Mouse (Mus musculus) heart, embryonic 11.5 days (tissue): Measurements from ENCODE around the gene Pkp4. TPM values are rescaled to one million over a fixed set of nuclear protein-coding genes. Genes with fewer than 3 reads are reported as not detected.
"Not testable (repeated sequence)": the region's sequence is repeated elsewhere in the genome, so short reads cannot be mapped to it uniquely, and the experiment has no call there.

ENCODE experiments used
- ATAC-seq: fragments of 200-750 bp; cut with Nextera tagmentation; replicated peaks from 2 replicates; pipeline ENCODE4 v1.8.0; 2017; ENCODE audit warnings: moderate library complexity; ENCODE audit not compliant: insufficient number of reproducible peaks, low FRiP score, low TSS enrichment
- H3K27ac ChIP-seq: fragments of 300-500 bp; sonication (generic); 2 replicates; pipeline ENCODE4 v1.5.1; 2014; ENCODE audit warnings: mild to moderate bottlenecking, low read depth, low read length
- H3K27me3 ChIP-seq: fragments of 300-500 bp; sonication (generic); 2 replicates; pipeline ENCODE4 v1.6.1; 2014; ENCODE audit warnings: mild to moderate bottlenecking, low read length, mixed read lengths; ENCODE audit not compliant: control insufficient read depth, insufficient read depth
- H3K36me3 ChIP-seq: fragments of 300-500 bp; sonication (generic); 2 replicates; pipeline ENCODE4 v1.6.1; 2014; ENCODE audit warnings: mild to moderate bottlenecking, low read length, moderate library complexity, mixed read lengths; ENCODE audit not compliant: control insufficient read depth, insufficient read depth
- H3K4me1 ChIP-seq: fragments of 300-500 bp; sonication (generic); 2 replicates; pipeline ENCODE4 v1.6.1; 2014; ENCODE audit warnings: low read length; ENCODE audit not compliant: control insufficient read depth, insufficient read depth
- H3K4me2 ChIP-seq: fragments of 300-500 bp; sonication (generic); 2 replicates; pipeline ENCODE4 v1.6.1; 2014; ENCODE audit warnings: mild to moderate bottlenecking, moderate library complexity
- H3K4me3 ChIP-seq: fragments of 300-500 bp; sonication (generic); 2 replicates; pipeline ENCODE4 v1.5.1; 2014; ENCODE audit warnings: low read depth, low read length
- H3K9ac ChIP-seq: fragments of 300-500 bp; sonication (generic); 2 replicates; pipeline ENCODE4 v1.6.1; 2014; ENCODE audit warnings: mild to moderate bottlenecking, low read depth, low read length, moderate library complexity
- H3K9me3 ChIP-seq: fragments of 300-500 bp; sonication (generic); replicated peaks from 2 replicates; pipeline ENCODE4 v1.6.1; 2016; ENCODE audit warnings: low read length; ENCODE audit not compliant: control insufficient read depth
- whole genome bisulfite sequencing: fragments of 180-500 bp; shearing (Covaris S2); extraction: QIAGEN DNeasy Blood & Tissue Kit; methylation state at CpG from one replicate; pipeline ENCODE4 v1.1.7; 2014; ENCODE audit not compliant: insufficient replicate concordance; 5-methylcytosine and 5-hydroxymethylcytosine counted together
- polyA plus RNA-seq: library from polyadenylated mRNA; unstranded; fragments of >200 nt; fragmentation: Nextera tagmentation; extraction: Ambion mirVana; gene quantifications from 2 replicates; pipeline ENCODE4 v1.2.1, GENCODE M21; 2014

Pkp4 gene
- polyA plus RNA-seq, 1 experiment from 2014 or later, result 37.6 TPM

- 58% methylated on average over 4 of the region's 4 CpGs for WGBS
- Histone ChIP-seq H3K9ac (no peak overlapping the region), H3K4me3 (no peak overlapping the region), H3K27me3 (no peaks in the 10 kb centered on the region), H3K4me2 (no peak overlapping the region), H3K4me1 (no peaks in the 10 kb centered on the region), H3K36me3 (no peaks in the 10 kb centered on the region), H3K27ac (no peak overlapping the region), H3K9me3 (no peaks in the 10 kb centered on the region)
- no peak for ATAC-seq
These were observed 224.7 kb downstream of the Pkp4 start for GRCm38 (mm10) chr2:59385211-59385935.

GRCm38 (mm10) chr2:59389971-59390370 is 229.3 kb downstream of the Pkp4 start:
- H3K4me3 ChIP-seq, result no peak overlapping the region
- H3K36me3 ChIP-seq, result no peaks in the 10 kb centered on the region
- no peak overlapping the region for H3K4me2 ChIP-seq
- no peak overlapping the region for H3K27ac ChIP-seq
- ATAC-seq, result no peak
- H3K4me1 ChIP-seq, result no peaks in the 10 kb centered on the region
- WGBS, result 81% methylated on average over 5 of the region's 5 CpGs
- H3K27me3 ChIP-seq, result no peaks in the 10 kb centered on the region
- no peaks in the 10 kb centered on the region for H3K9me3 ChIP-seq
- H3K9ac ChIP-seq, result no peak overlapping the region

GRCm38 (mm10) chr2:59393177-59393576 is 232.5 kb downstream of the Pkp4 start:
- H3K27ac ChIP-seq, result no peak overlapping the region
- no peak overlapping the region for H3K9ac ChIP-seq
- no peaks in the 10 kb centered on the region for H3K4me1 ChIP-seq
- H3K4me2 ChIP-seq, result no peak overlapping the region
- H3K36me3 ChIP-seq, result no peaks in the 10 kb centered on the region
- H3K27me3 ChIP-seq, result no peaks in the 10 kb centered on the region
- no peak overlapping the region for H3K4me3 ChIP-seq
- H3K9me3 ChIP-seq, result no peaks in the 10 kb centered on the region
- ATAC-seq, result no peak
- 82% methylated on average over 1 of the region's 1 CpGs for WGBS

GRCm38 (mm10) chr2:59394651-59395050 is 234.0 kb downstream of the Pkp4 start:
- WGBS, result 91% methylated on average over 4 of the region's 4 CpGs
- H3K9me3 ChIP-seq, result no peaks in the 10 kb centered on the region
- H3K36me3 ChIP-seq, result no peaks in the 10 kb centered on the region
- no peaks in the 10 kb centered on the region for H3K27me3 ChIP-seq
- no peak overlapping the region for H3K4me2 ChIP-seq
- no peaks in the 10 kb centered on the region for H3K4me1 ChIP-seq
- H3K27ac ChIP-seq, result no peak overlapping the region
- H3K9ac ChIP-seq, result no peak overlapping the region
- H3K4me3 ChIP-seq, result no peak overlapping the region
- no peak for ATAC-seq

- H3K9me3 ChIP-seq, H3K4me1 ChIP-seq, H3K4me3 ChIP-seq, H3K27ac ChIP-seq, H3K36me3 ChIP-seq, H3K4me2 ChIP-seq, H3K27me3 ChIP-seq, ATAC-seq, H3K9ac ChIP-seq: not testable (repeated sequence)
- WGBS, result 84% methylated on average over 1 of the region's 1 CpGs
These were observed 234.6 kb downstream of the Pkp4 start for GRCm38 (mm10) chr2:59395160-59395650.

- Histone ChIP-seq H3K36me3 (no peaks in the 10 kb centered on the region), H3K27ac (no peak overlapping the region), H3K9me3 (no peaks in the 10 kb centered on the region), H3K27me3 (no peaks in the 10 kb centered on the region), H3K4me2 (no peak overlapping the region), H3K4me3 (no peak overlapping the region), H3K9ac (no peak overlapping the region), H3K4me1 (0 out of 2 replicates have a peak, but pooled peaks cover 2% of the 10 kb centered on the region)
- WGBS, result 69% methylated on average over 1 of the region's 1 CpGs
- ATAC-seq, result no peak
These were observed 235.9 kb downstream of the Pkp4 start for GRCm38 (mm10) chr2:59396555-59396954.

- H3K36me3 ChIP-seq, result no peaks in the 10 kb centered on the region
- H3K4me2 ChIP-seq, result no peak overlapping the region
- H3K27ac ChIP-seq, result no peak overlapping the region
- ATAC-seq, result no peak
- no peaks in the 10 kb centered on the region for H3K27me3 ChIP-seq
- no peaks in the 10 kb centered on the region for H3K9me3 ChIP-seq
- no peak overlapping the region for H3K4me3 ChIP-seq
- no peak overlapping the region for H3K9ac ChIP-seq
- 0 out of 2 replicates have a peak, but pooled peaks cover 5% of the 10 kb centered on the region for H3K4me1 ChIP-seq
These were observed 236.9 kb downstream of the Pkp4 start for GRCm38 (mm10) chr2:59397531-59397930.

- Histone ChIP-seq H3K4me2 (no peak overlapping the region), H3K4me1 (0 out of 2 replicates have a peak, but pooled peaks cover 5% of the 10 kb centered on the region), H3K27me3 (no peaks in the 10 kb centered on the region), H3K9ac (no peak overlapping the region), H3K4me3 (no peak overlapping the region), H3K36me3 (no peaks in the 10 kb centered on the region), H3K9me3 (no peaks in the 10 kb centered on the region), H3K27ac (no peak overlapping the region; the same call in 1 of the 2 replicates)
- WGBS, result 64% methylated on average over 2 of the region's 2 CpGs
- no peak for ATAC-seq
These were observed 240.3 kb downstream of the Pkp4 start for GRCm38 (mm10) chr2:59400901-59401378.
